Mouse (Mus musculus): ENCODE measurements at regions not wholly inside any gene's neighbourhood (a gene's known extent, or its start where the extent isn't known, plus 50 kb on each side); places are given as distances from the start of the nearest gene placed in this dataset.

GRCm38 (mm10) chr9:93083114-93083513 lies 541.1 kb downstream of the Plod2 start:
- ATAC-seq (replicated peaks; ENCODE audit: poor library complexity, severe bottlenecking) = no peak

GRCm38 (mm10) chr9:93098008-93098581 lies 556.1 kb downstream of the Plod2 start:
- ATAC-seq (replicated peaks; ENCODE audit: poor library complexity, severe bottlenecking) = no peak

GRCm38 (mm10) chr9:93130561-93130960 lies 588.5 kb downstream of the Plod2 start:
- no peak for ATAC-seq (replicated peaks; ENCODE audit: poor library complexity, severe bottlenecking)

- ATAC-seq (replicated peaks; ENCODE audit: poor library complexity, severe bottlenecking) = no peak
Measured at GRCm38 (mm10) chr9:93131620-93132200, 589.7 kb downstream of the Plod2 start.

GRCm38 (mm10) chr9:93136349-93136748 lies 594.3 kb downstream of the Plod2 start:
- no peak for ATAC-seq (replicated peaks; ENCODE audit: poor library complexity, severe bottlenecking)

- no peak for ATAC-seq (replicated peaks; ENCODE audit: poor library complexity, severe bottlenecking)
Measured at GRCm38 (mm10) chr9:93170071-93170470, 628.0 kb downstream of the Plod2 start.

- no peak for ATAC-seq (replicated peaks; ENCODE audit: poor library complexity, severe bottlenecking)
Measured at GRCm38 (mm10) chr9:93186638-93187037, 644.6 kb downstream of the Plod2 start.

- ATAC-seq (replicated peaks; ENCODE audit: poor library complexity, severe bottlenecking) = no peak
Measured at GRCm38 (mm10) chr9:93232562-93232961, 690.5 kb downstream of the Plod2 start.

GRCm38 (mm10) chr9:93252146-93252545 lies 710.1 kb downstream of the Plod2 start:
- no peak for ATAC-seq (replicated peaks; ENCODE audit: poor library complexity, severe bottlenecking)

- no peak for ATAC-seq (replicated peaks; ENCODE audit: poor library complexity, severe bottlenecking)
Measured at GRCm38 (mm10) chr9:93297332-93297731, 755.3 kb downstream of the Plod2 start.

- ATAC-seq (replicated peaks; ENCODE audit: poor library complexity, severe bottlenecking) = no peak
Measured at GRCm38 (mm10) chr9:93306753-93307152, 764.7 kb downstream of the Plod2 start.

GRCm38 (mm10) chr9:93328997-93329682 lies 787.1 kb downstream of the Plod2 start:
- ATAC-seq (replicated peaks; ENCODE audit: poor library complexity, severe bottlenecking) = no peak

All from granulocyte monocyte progenitor cell, adult 5-6 weeks (primary cell).